21 mouse cellular contexts compared by ENCODE assay signal in the genomic region with DNA sequence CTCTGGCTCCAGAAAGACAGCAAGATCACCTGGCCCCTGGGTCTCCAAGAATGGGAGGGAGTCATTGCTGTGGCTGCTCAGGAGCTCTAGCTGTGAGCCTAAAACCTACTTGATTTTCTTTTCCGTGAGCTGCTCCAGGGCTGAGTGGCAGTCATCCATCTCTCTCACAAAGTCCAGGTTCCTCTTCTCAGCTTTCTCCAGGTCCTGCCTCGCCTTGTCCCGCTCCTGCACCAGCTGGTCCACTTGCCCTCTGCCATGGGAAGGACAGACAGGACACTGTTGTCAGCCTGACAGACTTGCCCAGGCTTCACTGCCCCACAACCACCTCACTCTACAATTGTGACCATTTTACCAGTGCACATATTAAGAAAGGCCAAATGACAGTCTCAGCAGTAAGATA. TPM values are rescaled to one million over a fixed set of nuclear protein-coding genes. Genes with fewer than 3 reads are reported as not detected.
DNase-seq lines count a peak whose midpoint lies in the region; ATAC-seq lines count a peak whose summit lies in the region.
"Had no signal": no experiment of that assay in that cellular context is flagged by ENCODE, and none has a peak within 500 bp of the region (broad histone marks: within the 10 kb centered on the region; RNA-seq: fewer than 3 reads in every experiment).

No protein-coding gene starts in this region.

- no peaks in the 10 kb centered on the region for H3K9me3 ChIP-seq in heart, embryonic 11.5 days (replicated peaks; ENCODE audit: control insufficient read depth, low read length)
- H3K9me3 ChIP-seq in heart, embryonic 10.5 days, result no peaks in the 10 kb centered on the region
- no peaks in the 10 kb centered on the region for H3K9me3 ChIP-seq in liver, embryonic 12.5 days (replicated peaks)
- H3K9me3 ChIP-seq: G1E had no signal

- H3K27ac ChIP-seq in heart, embryonic 11.5 days (ENCODE audit: low read depth, low read length), result no peak overlapping the region
- no peak overlapping the region for H3K27ac ChIP-seq in heart, embryonic 10.5 days
- no peak overlapping the region for H3K27ac ChIP-seq in liver, embryonic 12.5 days

- H3K4me1 ChIP-seq in heart, embryonic 11.5 days (ENCODE audit: control insufficient read depth, insufficient read depth, low read length), result peaks cover 8% of the 10 kb centered on the region
- peaks cover 12% of the 10 kb centered on the region; the same call in 1 of the 2 replicates for H3K4me1 ChIP-seq in heart, embryonic 10.5 days
- no peaks in the 10 kb centered on the region for H3K4me1 ChIP-seq in liver, embryonic 12.5 days

- 83% methylated on average over 3 of the region's 3 CpGs for WGBS in heart, embryonic 11.5 days (ENCODE audit: insufficient replicate concordance)
- 91% methylated on average over 3 of the region's 3 CpGs for WGBS in heart, embryonic 10.5 days
- WGBS in liver, embryonic 12.5 days (ENCODE audit: insufficient replicate concordance), result 81% methylated on average over 3 of the region's 3 CpGs

- no peak for ATAC-seq in heart, embryonic 11.5 days (replicated peaks; ENCODE audit: insufficient number of reproducible peaks, low FRiP score, low TSS enrichment)
- no peak for ATAC-seq in liver, embryonic 12.5 days
- ATAC-seq: activated CD4-positive, CD25-positive, alpha-beta regulatory T cell, adult 4 months; CD4-positive, CD25-positive, alpha-beta regulatory T cell, adult 4 months; Patski had no signal

- H3K36me3 ChIP-seq in heart, embryonic 11.5 days (ENCODE audit: control insufficient read depth, insufficient read depth, low read length), result no peaks in the 10 kb centered on the region
- H3K36me3 ChIP-seq in heart, embryonic 10.5 days, result peaks cover 15% of the 10 kb centered on the region; the same call in 1 of the 2 replicates
- peaks cover 86% of the 10 kb centered on the region for H3K36me3 ChIP-seq in liver, embryonic 12.5 days

- H3K27me3 ChIP-seq in heart, embryonic 11.5 days (ENCODE audit: control insufficient read depth, insufficient read depth, low read length), result no peaks in the 10 kb centered on the region
- no peaks in the 10 kb centered on the region for H3K27me3 ChIP-seq in heart, embryonic 10.5 days (ENCODE audit: insufficient read depth, poor library complexity, severe bottlenecking)
- no peaks in the 10 kb centered on the region for H3K27me3 ChIP-seq in liver, embryonic 12.5 days (replicated peaks)
- H3K27me3 ChIP-seq: CH12.LX, Patski had no signal

- H3K4me3 ChIP-seq in heart, embryonic 11.5 days (ENCODE audit: low read depth, low read length), result no peak overlapping the region
- H3K4me3 ChIP-seq in heart, embryonic 10.5 days, result no peak overlapping the region
- no peak overlapping the region for H3K4me3 ChIP-seq in liver, embryonic 12.5 days

- H3K4me2 ChIP-seq in heart, embryonic 11.5 days, result no peak overlapping the region
- H3K4me2 ChIP-seq in liver, embryonic 12.5 days, result no peak overlapping the region

- peak; percentile 76 for DNase-seq in heart, adult 11 months
- peak; percentile 65 for DNase-seq in heart, embryonic 10.5 days (ENCODE audit: low spot score)
- no peak for DNase-seq in heart, adult 8-10 months (ENCODE audit: low spot score)
- DNase-seq in liver, result peak; percentile 1
- DNase-seq: adrenal gland, adult 2 months; adrenal gland, adult 8-10 months; adrenal gland, postnatal 10 days; adrenal gland, postnatal 14 days; adrenal gland, postnatal 25 days; adrenal gland, postnatal 36 days; B cell, adult 2 months; cerebellum, adult 11 months; cerebellum, adult 11-12 months; cerebellum, adult 18-20 months had no signal

- H3K9ac ChIP-seq in heart, embryonic 11.5 days (ENCODE audit: low read depth, low read length), result no peak overlapping the region
- no peak overlapping the region for H3K9ac ChIP-seq in liver, embryonic 12.5 days

RNA-seq across cellular contexts. Expression of gene Gins1, which starts 58.0 kb away (rescaled TPM):
- polyA plus RNA-seq in heart, embryonic 11.5 days (2014; fragmentation: Nextera tagmentation; extraction: Ambion mirVana), result 37.8 and 39.0 TPM in 2 replicates
- 38.0 and 57.1 TPM in 2 replicates for polyA plus RNA-seq in heart, embryonic 10.5 days (2016; fragmentation: Nextera tagmentation; extraction: Ambion mirVana)
- 1 to 10 TPM; 3.6 to 5.8 (median 4.7) TPM for total RNA-seq in heart, adult 8-10 months (2022)
- 50.2 and 51.1 TPM in 2 replicates for polyA plus RNA-seq in liver, embryonic 12.5 days (2016; fragmentation: Nextera tagmentation; extraction: Ambion mirVana)

RNA-seq across cellular contexts. Expression of gene Abhd12, which starts 58.7 kb away (rescaled TPM):
- polyA plus RNA-seq in heart, embryonic 11.5 days (2014; fragmentation: Nextera tagmentation; extraction: Ambion mirVana), result 44.9 and 49.2 TPM in 2 replicates
- 53.7 and 54.8 TPM in 2 replicates for polyA plus RNA-seq in heart, embryonic 10.5 days (2016; fragmentation: Nextera tagmentation; extraction: Ambion mirVana)
- 10 to 100 TPM; 46.3 to 48.8 (median 47.5) TPM for total RNA-seq in heart, adult 8-10 months (2022)
- 24.9 and 25.3 TPM in 2 replicates for polyA plus RNA-seq in liver, embryonic 12.5 days (2016; fragmentation: Nextera tagmentation; extraction: Ambion mirVana)
